In the genomic region with DNA sequence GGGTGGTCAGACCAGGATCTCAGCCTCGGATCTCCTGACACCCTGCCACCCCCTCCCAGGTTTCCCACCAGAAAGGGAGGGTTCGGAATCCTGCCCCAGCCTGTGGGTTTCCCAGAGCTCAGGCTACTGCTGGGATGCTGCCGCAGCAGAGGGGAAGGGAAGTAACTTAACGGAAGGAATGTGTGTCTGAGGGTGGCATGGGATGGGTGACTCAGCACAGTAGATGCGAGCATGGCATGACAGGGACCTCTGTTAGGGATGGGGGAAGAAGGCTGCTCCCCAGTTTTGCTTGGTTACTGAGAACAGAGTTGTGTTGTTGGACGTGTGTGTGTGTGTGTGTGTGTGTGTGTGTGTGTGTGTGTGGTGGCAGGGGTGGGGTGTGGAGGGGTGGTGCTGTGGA, we compare ENCODE assay signal across 15 mouse cellular contexts.
DNase-seq lines count a peak whose midpoint lies in the region; ATAC-seq and TF ChIP-seq lines count a peak whose summit lies in the region.
"Had no signal": no experiment of that assay in that cellular context is flagged by ENCODE, and none has a peak within 500 bp of the region (broad histone marks: within the 10 kb centered on the region; RNA-seq: fewer than 3 reads in every experiment).

No protein-coding gene starts in this region.

- 62% methylated on average over 6 of the region's 6 CpGs for WGBS in cerebellum, adult 2 months

- TF ChIP-seq POLR2A in cerebellum, adult 2 months (IDR thresholded peaks at IDR 0.05; ENCODE audit: borderline replicate concordance, insufficient read depth, low read length) = no peak

- no peak for TF ChIP-seq CTCF in cerebellum, adult 2 months (IDR thresholded peaks at IDR 0.05; ENCODE audit: borderline replicate concordance, insufficient read depth, low read depth, low read length)

- no peaks in the 10 kb centered on the region for H3K27me3 ChIP-seq in cerebellum, adult 2 months (ENCODE audit: control insufficient read depth, insufficient read depth, low read length)
- H3K27me3 ChIP-seq: embryonic facial prominence, embryonic 15.5 days; forebrain, embryonic 15.5 days; heart, embryonic 12.5 days; hindbrain, embryonic 15.5 days had no signal

- H3K27ac ChIP-seq in cerebellum, adult 2 months (ENCODE audit: insufficient read depth, low read length) = no peak overlapping the region
- H3K27ac ChIP-seq: embryonic facial prominence, embryonic 15.5 days; forebrain, embryonic 15.5 days; hindbrain, embryonic 15.5 days had no signal

- peak; percentile 58; the same call in 1 of the 2 replicates for ATAC-seq in granulocyte monocyte progenitor cell, adult 5-6 weeks (replicated peaks; ENCODE audit: poor library complexity, severe bottlenecking)
- ATAC-seq: forebrain, embryonic 15.5 days; intestine, embryonic 16.5 days had no signal

- H3K4me3 ChIP-seq in cerebellum, adult 2 months (replicated peaks; ENCODE audit: insufficient read depth, low read depth, low read length) = no peak overlapping the region
- H3K4me3 ChIP-seq: embryonic facial prominence, embryonic 15.5 days; forebrain, embryonic 15.5 days; heart, embryonic 12.5 days; hindbrain, embryonic 15.5 days had no signal

- no peaks in the 10 kb centered on the region for H3K4me1 ChIP-seq in cerebellum, adult 2 months (ENCODE audit: control insufficient read depth, insufficient read depth, low read length)
- H3K4me1 ChIP-seq: forebrain, embryonic 15.5 days; hindbrain, embryonic 15.5 days had no signal

- DNase-seq in adrenal gland, adult 2 months = peak; percentile 10
- DNase-seq in adrenal gland, adult 8-10 months = no peak
- DNase-seq in right cerebral cortex, adult 18-20 months = peak; percentile 29
- DNase-seq in right cerebral cortex, postnatal 14 days = no peak
- no peak for DNase-seq in cerebellum, adult 9-11 months
- no peak for DNase-seq in cerebellum, adult 2 months
- DNase-seq: cerebellum, adult 11-12 months; gastrocnemius, postnatal 14 days; heart, postnatal 36 days had no signal

Comparison
In these comparisons a context has a peak if more than half of its experiments do, and no peak if none do; other contexts are left out.
1. DNase-seq: peak in adrenal gland, adult 2 months (single experiment) and right cerebral cortex, adult 18-20 months (single experiment); none in adrenal gland, adult 8-10 months (single experiment), right cerebral cortex, postnatal 14 days (single experiment), cerebellum, adult 9-11 months (single experiment) and cerebellum, adult 2 months (0 of 2).